Mouse (Mus musculus): ENCODE measurements around the gene Spast.

DNA sequence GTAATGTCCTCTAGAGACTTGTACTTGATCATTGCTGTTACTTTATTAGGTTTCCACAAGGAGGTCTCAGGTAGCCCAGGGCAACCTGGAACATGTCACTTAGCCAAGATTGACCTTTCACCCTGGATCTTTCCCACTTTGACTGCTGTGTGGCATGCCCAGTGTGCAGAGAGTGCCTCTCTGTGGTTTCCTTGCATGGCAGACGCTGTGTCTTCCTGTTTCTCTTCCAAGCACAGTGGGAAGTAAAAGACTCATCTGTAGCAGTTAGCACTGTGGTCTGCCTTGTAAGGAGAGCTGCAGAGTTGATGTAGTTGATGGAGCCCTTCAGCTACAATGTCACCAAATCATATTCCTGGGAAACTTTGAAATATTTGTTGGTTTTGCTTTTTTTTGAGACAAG, 75.9 kb downstream of the Spast start:
- TF ChIP-seq CTCF (IDR thresholded peaks at IDR 0.05; ENCODE audit: borderline replicate concordance, extremely low read depth, insufficient read depth, insufficient read length): no peak
- no peak for TF ChIP-seq POLR2A (IDR thresholded peaks at IDR 0.05; ENCODE audit: borderline replicate concordance, extremely low read depth, insufficient read depth, insufficient read length, poor library complexity, severe bottlenecking)

All from brain, embryonic 14.5 days (tissue).